Mouse (Mus musculus): ENCODE measurements around the gene Clock.

The Clock gene

GRCm38 (mm10) chr5:76274977-76275376, 29.6 kb downstream of the Clock start:
- no peak for DNase-seq

GRCm38 (mm10) chr5:76250948-76251347, 53.6 kb downstream of the Clock start:
- DNase-seq, result no peak

GRCm38 (mm10) chr5:76246539-76246938, 58.1 kb downstream of the Clock start:
- DNase-seq, result no peak

GRCm38 (mm10) chr5:76245419-76245818, 59.2 kb downstream of the Clock start:
- DNase-seq, result no peak

- DNase-seq, result no peak
Observed at GRCm38 (mm10) chr5:76244430-76244829, 60.2 kb downstream of the Clock start.

- no peak for DNase-seq
Observed at GRCm38 (mm10) chr5:76243929-76244328, 60.7 kb downstream of the Clock start.

GRCm38 (mm10) chr5:76243274-76243673, 61.3 kb downstream of the Clock start:
- DNase-seq, result no peak

GRCm38 (mm10) chr5:76231171-76231855, 73.3 kb downstream of the Clock start:
- no peak for DNase-seq

- no peak for DNase-seq
Observed at GRCm38 (mm10) chr5:76216691-76217090, 87.9 kb downstream of the Clock start.

GRCm38 (mm10) chr5:76208066-76208465, 96.5 kb downstream of the Clock start:
- no peak for DNase-seq

- DNase-seq, result no peak
Observed at GRCm38 (mm10) chr5:76205886-76206285, 98.7 kb downstream of the Clock start.

GRCm38 (mm10) chr5:76203171-76203570, 101.4 kb downstream of the Clock start:
- no peak for DNase-seq

- no peak for DNase-seq
Observed at GRCm38 (mm10) chr5:76199346-76199745, 105.2 kb downstream of the Clock start.

- DNase-seq, result no peak
Observed at GRCm38 (mm10) chr5:76194377-76194945, 110.1 kb downstream of the Clock start.

- DNase-seq, result no peak
Observed at GRCm38 (mm10) chr5:76193075-76193474, 111.5 kb downstream of the Clock start.

GRCm38 (mm10) chr5:76190609-76191008, 114.0 kb downstream of the Clock start:
- DNase-seq, result no peak

GRCm38 (mm10) chr5:76187885-76188284, 116.7 kb downstream of the Clock start:
- DNase-seq, result no peak

- peak; percentile 61 to 64 for DNase-seq
Observed at GRCm38 (mm10) chr5:76184286-76185080, 120.1 kb downstream of the Clock start.

GRCm38 (mm10) chr5:76183750-76184261, 120.8 kb downstream of the Clock start, which contains the start of gene Tmem165:
Gene Tmem165 (plus strand): TSS chr5:76183880.
- peak; percentile 86 to 87 for DNase-seq

GRCm38 (mm10) chr5:76183043-76183749, 121.4 kb downstream of the Clock start:
- no peak for DNase-seq

- no peak for DNase-seq
Observed at GRCm38 (mm10) chr5:76182326-76182725, 122.3 kb downstream of the Clock start.

GRCm38 (mm10) chr5:76179791-76180190, 124.8 kb downstream of the Clock start:
- no peak for DNase-seq

GRCm38 (mm10) chr5:76179171-76179570, 125.4 kb downstream of the Clock start:
- DNase-seq, result no peak
